Mouse (Mus musculus) layer of hippocampus, postnatal 14 days (tissue): ENCODE measurements around the gene Snx10. TPM values are rescaled to one million over a fixed set of nuclear protein-coding genes. Genes with fewer than 3 reads are reported as not detected.
"Not testable (repeated sequence)": the region's sequence is repeated elsewhere in the genome, so short reads cannot be mapped to it uniquely, and the experiment has no call there.

Source experiments
- DNase-seq, 2 experiments: peaks; one replicate each; pipeline ENCODE4 v3.0.0; 2021 to 2022; ENCODE audit warnings: low spot score in 2 of 2, mixed read lengths in 1 of 2
- long read RNA-seq, 2 experiments: library from polyadenylated mRNA; stranded (forward); transcript quantifications; one replicate each; pipeline ENCODE4 v2.0.0; 2021
- total RNA-seq, 2 experiments: library from RNA; stranded (reverse); gene quantifications; 2 replicates each; pipeline ENCODE4 v1.2.3; 2021

Gene Snx10
- total RNA-seq: 100 to 1,000 TPM; 116 to 117 TPM
- long read RNA-seq, experiment 1, transcript Snx10-201 (7 exons, 2,480 nt): major isoform, 216 of 250 reads
- long read RNA-seq, experiment 1, transcript Snx10-207 (7 exons, 2,464 nt): minor isoform, 5 of 250 reads
- long read RNA-seq, experiment 1, partial matches to known transcripts: 3 of 250 reads
- long read RNA-seq, experiment 1, other reads (novel, unspliced or antisense): 26 of 250 reads
- long read RNA-seq, experiment 2, transcript Snx10-201 (7 exons, 2,480 nt): major isoform, 247 of 294 reads
- long read RNA-seq, experiment 2, partial matches to known transcripts: 7 of 294 reads
- long read RNA-seq, experiment 2, other reads (novel, unspliced or antisense): 37 of 294 reads

DNA sequence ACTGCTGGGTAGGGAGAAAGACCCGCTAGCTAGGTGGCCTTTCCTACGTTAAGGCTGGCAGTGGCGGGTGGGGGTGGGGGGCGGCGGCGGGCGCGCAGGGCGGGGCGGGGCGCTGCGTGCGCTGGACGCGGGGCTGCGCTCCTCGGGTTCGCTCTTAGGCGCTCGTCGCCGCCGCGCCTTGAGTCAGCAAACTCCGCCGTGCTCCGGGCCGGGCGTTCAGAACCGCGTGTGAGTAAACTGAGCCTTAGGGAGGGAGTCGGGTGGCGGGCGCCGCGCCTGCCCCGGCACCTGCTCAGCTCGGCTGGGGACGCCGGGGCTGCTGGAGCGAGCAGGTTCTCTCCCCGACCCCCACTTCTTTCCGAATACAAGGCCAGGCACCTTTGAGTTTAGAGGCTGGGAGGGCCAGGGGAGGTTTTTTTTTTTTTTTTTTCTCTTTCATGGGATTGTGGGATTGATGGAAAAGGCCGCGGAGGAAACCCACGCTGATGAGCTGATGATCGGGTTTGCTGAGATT is at the start of gene Snx10:
Gene Snx10 (plus strand): TSS at position 95 of the 514 bp plus-strand sequence.
- DNase-seq: peak; percentile 29 to 54

DNA sequence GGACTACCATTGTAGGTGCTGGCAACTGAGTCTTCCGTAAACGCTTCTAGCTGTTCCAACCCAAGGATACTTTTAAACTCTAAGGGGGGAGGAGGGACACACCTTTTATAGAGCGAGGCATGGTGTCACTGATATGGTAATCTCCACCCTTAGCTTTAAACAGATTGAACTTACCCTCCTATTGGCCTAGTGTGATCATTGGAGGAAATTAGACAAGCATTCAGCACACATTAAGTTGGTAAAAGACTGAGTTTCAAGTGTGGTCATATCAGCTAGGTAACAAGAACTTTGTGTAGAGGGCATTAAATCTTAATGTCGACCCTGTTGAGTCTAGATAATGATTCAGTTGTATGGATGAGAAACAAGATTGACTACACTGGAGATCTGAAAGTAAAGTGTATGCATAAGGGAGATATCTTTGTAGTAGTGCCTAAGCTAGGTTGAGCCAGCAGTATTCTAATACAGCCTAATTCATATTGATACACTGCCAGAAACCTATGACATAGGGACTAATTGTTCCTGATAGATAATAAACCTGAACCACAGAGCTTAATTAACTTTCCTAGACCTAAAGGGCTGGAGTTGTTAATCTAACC is 44.5 kb upstream of the Snx10 start:
- no peak for DNase-seq

DNA sequence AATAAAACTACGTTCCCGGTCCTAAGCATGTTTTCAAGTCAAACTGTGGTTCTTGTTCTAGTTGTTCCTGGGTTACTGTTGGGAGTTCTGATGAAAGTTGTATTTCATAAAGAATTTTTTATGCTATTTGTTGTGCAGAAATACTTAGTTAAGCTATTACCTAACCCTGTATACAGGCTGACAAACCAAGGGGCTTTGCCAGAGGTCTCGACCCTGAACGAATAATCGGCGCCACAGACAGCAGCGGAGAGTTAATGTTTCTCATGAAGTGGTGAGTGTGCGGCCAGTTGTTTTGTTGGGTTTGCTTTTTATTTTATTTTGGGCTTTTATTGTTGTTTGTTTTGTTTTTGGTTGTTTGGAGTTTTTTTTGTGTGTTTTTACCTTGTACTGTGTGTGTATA is 42.2 kb upstream of the Snx10 start:
- DNase-seq: no peak

DNA sequence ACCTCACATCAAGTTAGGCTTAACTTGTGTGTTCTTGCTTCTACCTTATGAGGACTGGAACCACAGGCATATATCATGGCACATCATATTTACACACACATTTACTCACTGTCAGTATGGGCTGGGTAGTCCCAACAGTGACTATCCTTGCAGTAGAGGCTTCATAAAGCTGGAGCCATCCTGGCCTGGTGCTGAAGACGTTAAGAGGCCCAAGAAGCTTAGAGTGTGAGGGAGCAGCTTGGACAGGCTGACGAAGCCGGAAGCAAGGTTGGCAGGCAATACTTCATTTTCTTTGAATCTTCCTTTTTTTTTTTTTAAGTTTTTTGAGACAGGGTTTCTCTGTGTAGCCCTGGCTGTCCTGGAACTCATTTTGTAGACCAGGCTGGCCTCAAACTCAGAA is 39.8 kb upstream of the Snx10 start:
- DNase-seq: no peak

DNA sequence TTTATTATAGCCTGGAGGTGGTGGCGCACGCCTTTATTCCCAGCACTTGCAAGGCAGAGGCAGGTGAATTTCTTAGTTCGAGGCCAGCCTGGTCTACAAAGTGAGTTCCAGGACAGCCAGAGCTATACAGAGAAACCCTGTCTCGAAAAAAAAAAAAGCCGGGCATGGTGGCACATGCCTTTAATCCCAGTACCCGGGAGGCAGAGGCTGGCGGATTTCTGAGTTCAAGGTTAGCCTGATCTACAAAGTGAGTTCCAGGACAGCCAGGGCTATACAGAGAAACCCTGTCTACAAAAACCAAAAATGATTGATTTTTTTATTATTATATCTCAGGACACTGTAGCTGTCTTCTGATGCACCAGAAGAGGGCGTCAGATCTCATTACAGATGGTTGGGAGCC is 39.1 kb upstream of the Snx10 start:
- DNase-seq: not testable (repeated sequence)

DNA sequence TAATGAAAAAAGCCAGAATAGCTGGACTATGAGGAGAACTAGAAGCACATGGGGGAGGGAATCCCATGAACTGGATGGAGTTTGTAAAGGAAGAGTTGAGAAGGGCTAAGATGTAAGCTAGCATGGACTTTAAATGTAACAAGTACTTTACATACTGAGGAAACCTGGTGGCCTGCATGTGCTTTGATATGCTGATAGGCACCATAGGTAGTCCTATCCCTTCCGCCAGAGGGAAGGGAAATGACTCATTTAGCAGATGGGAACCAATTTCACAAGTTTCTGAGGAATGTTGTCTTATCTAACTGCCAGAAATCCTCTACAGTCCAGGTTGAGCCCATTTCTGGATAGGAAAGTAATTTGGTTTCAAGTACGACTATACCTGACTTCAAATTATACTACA is 38.1 kb upstream of the Snx10 start:
- no peak for DNase-seq

DNA sequence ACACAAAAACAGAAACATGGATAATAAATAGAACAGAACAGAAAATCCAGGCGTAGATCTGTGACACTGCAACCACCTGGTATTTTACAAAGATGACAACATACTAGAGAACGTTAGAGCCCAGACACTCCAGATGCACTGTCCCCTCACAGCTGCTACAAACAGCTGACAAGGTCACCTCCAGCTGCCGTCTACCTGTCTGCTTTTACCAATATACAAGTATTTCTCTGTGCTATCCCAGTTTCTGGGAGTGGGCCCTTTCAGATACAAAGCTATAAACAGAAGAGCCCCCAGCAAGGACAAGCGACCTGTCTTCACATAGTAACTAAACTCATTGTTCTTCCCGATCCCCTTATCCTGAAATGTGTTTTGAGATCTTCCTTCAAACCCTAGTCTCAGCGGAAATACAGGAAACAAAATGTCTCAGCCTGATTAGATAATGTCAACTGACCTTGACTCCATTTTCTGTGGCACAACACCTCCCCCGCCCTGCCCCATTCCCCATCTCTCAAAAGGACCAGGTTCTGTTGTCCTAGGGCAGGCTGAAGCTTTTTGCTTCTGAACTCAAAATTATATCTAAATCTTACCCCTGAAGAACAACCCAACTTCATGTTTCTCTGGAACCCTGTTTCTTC is 37.5 kb upstream of the Snx10 start:
- DNase-seq: no peak

DNA sequence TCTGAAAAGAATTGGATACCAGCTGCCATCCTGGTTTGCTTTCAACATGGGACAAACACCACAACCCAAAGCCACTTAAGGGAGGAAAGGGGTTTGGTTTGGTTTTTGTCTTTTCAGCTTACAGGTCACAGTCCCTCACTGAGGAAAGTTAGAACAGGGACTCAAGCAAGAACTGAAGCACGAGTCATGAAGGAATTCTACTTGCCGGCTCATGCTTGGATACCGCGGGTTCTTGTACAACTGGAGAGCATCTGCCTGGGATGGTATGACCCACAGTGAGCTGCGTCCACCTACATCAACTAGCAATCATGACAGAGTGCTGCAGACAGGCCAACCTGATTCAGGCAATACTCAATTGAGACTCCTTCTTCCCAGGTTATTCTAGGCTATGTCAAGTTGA is 37.0 kb upstream of the Snx10 start:
- no peak for DNase-seq

DNA sequence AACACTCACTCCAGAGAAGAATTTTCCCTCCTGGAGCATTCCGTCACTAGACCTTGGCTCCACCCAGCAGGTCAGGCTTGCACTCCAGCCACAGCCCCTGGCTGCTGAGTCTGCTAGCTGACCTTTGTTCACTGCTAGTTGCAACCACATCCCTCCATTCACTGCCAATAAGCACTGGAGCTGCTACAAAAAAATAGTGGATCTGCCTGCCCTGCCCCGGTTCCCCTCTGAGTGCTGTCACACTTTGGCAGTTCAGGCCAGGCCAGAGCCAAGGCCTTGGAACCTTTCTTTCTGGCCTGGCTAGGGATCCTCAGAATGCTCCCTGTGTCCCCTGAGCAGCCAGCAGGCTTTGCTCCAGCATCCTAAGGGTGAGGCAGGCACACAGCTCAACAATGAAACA is 33.9 kb upstream of the Snx10 start:
- DNase-seq: no peak

DNA sequence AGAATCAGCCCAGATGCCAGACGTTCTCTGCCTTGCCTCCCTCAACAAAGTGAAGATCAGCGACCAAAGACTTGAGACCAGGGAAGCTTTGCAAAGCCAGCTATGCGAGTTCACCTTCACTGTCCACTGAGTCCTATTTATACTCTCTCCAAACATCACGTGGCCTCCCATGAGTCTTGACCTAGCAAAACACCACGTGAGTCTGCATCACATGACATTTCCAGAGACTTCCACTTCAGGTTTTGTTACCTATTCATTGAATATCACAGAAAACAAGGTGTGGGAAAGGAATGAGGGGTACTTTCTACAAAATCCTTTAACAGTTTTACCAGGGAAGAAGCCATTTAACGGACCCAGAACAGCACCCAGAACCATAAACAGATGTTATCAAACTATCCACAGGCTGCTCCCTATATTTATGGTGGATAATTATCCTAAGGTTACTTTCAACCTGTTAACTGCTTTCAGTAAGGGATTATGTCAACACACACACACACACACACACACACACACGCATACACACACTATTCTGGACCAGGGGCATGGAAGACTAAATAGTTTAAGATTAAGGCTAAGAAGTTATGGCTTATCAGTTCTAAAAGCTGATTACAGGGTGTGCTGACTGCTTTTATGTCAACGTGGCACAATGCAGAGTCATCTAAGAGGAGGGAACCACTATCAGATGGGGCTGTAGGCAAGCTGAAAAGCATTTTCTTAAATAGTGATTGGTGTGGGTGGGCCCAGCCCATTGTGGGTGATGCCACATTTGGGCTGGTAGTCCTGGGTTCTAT is 26.2 kb upstream of the Snx10 start:
- no peak for DNase-seq

DNA sequence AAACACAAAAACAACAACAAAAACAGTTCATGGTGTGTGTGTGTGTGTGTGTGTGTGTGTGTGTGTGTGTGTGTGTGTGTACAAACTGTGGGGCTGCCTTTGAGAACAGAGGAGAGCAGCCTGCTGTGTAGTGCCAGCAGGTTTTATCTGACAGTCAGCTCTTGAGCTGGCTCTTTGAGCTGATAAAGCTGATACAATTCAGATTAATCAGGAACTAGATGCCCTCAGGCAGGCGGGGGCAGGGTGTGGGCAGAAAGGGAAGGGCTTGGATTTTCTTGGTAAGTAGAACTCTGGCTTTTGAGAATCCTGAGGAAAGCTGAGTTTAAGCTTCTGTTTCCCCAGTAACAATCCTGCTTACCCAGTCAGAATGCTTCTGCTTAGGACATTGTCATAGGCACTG is 18.0 kb upstream of the Snx10 start:
- no peak for DNase-seq

DNA sequence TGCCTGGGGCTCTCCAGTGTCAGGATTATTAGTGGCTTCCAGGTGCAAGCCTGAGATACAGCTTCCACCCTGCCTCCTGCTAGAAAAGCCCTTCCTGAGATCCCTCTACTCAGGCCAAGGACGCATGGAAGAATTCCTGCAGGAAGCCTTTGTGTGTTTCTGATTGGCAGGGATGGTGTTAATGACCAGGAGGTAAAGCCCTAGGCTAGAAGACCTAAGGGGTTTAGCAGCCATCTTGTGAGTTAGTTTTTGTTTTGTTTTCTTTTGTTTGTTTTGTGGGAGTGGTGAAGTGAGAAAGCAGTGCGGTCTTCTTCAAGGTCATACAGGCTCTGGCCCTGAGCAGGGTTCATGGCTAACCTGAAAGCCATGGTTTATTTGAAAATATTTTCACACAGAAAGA is 16.1 kb upstream of the Snx10 start:
- no peak for DNase-seq

DNA sequence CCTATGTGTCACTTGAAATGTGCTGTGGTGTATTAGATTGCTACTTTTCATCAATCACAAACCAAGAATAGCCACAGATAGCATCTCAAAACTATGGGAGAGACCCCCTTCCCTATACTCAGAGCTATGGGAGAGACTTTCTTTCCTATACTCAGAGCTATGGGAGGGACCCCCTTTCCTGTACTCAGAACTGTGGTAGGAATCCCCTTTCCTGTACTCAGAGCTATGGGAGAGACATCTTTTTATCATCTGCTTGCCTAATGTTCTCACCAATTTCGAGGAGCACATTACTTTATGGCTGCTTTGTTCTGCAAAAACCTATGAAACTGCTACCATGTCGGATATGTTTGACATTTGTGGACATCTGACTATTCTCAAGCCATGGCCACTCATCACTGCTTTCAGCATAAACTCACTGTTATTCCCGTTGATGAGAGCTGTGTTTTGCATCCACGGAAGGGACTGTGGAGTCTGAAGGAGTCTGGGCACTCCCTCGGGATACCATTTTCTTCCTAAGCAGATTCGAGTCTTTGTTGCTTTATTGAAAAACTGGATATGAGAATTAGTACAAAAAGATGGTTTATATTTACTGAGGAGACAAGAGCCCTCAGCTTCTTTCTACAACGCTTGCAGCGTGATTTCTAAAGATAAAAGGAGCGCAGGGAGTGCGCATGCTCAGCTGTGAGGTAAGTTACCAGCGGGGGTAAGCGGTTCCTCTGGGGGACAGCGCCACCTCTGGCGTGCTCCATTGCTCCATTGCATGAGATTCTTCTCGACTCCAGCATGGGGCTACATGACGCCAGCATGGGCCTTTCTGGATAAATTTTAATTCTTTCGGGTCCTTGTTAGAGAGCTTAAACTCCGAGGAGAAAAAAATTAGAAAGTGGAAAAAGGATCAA is 14.7 kb upstream of the Snx10 start:
- DNase-seq: peak; percentile 58 to 72

DNA sequence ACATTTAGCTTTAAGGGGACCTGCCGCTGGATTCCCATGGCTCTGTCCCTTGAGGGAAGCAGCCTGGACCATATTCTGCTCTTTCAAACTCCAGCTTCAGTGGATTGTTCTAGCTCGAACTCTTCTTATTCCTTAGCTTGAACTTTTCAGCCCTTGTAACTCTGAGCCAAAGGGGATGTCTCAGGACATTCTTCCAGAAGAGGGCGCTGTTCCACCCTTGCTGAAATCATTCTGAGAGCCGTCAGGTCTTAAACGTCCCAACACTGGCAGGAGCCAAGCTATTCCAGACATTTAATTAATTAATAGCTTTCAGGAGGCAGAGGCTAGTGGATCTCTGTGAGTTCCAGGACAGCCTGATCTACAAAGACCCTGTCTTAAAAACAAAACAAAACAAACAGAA is 13.6 kb upstream of the Snx10 start:
- DNase-seq: no peak

DNA sequence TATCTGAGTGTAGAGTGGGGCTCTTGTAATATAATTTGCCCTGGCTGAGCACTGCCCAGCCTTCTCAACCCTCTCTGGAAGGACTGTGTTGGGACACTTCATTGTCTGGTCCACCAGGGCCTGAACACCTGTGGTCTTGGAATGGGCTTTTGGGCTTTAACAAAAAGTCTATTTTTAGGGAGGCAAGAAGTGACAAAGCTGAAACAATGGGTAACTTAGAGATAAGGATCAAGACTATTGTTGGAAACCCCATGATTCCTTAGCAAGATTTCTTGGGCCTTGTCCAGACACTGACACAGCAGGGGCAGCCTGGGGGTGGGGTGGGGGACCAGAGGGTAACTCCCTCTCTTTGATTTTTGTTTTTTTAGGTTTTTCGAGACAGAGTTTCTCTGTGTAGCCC is 12.8 kb upstream of the Snx10 start:
- DNase-seq: no peak

DNA sequence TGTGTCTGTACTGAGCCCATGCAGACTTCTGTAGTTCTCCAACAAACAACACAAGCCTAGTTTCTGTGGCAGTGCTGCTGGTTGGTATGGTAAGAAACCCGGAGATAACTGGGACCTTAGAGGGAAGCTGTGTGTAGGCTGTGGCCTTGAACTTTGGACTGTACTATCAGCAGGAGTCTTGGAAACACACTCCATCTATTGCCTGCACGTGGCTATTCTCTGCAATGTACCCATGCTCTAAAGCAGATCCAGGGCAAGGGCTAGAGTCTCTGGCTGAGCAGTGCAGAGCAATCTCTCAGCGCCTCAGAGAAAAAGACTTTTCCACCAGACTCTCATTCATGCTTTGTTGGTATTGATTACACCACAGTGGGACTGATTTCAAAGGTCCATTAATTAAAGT is 10.0 kb upstream of the Snx10 start:
- no peak for DNase-seq

DNA sequence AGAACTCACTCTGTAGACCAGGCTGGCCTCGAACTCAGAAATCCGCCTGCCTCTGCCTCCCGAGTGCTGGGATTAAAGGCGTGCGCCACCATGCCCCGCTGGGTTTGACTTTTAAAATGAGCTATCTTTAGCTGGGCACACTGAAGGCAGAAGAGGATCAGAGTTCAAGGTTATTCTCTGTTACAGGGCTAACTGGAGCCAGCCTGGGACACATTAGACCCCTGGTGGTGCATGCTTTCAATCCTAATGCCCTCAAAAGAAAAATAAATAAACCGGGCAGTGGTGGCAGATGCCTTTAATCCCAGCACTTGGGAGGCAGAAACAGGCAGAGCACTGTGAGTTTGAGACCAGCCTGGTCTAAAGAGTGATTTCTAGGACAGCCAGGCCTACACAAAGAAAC is 8.8 kb upstream of the Snx10 start:
- DNase-seq: no peak

DNA sequence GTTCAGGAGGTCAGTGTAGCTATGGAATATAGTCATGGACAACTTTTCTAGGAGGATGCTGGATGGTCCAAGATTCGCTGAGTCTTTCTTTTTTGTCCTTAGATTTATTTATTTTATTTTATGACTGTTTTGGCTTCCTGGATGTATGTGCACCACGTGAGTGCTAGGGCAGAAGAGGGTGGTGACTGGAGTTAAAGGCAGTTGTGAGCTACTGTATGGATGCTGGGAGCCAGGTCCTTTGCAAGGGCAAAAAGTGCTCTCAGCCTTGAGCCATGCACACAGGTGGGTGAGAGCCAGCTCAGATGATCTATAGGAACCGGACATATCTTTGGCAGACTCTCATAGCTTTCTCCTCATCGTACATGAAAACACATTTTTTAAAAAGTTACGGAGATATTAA is 391 bp upstream of the Snx10 start:
- DNase-seq: no peak

DNA sequence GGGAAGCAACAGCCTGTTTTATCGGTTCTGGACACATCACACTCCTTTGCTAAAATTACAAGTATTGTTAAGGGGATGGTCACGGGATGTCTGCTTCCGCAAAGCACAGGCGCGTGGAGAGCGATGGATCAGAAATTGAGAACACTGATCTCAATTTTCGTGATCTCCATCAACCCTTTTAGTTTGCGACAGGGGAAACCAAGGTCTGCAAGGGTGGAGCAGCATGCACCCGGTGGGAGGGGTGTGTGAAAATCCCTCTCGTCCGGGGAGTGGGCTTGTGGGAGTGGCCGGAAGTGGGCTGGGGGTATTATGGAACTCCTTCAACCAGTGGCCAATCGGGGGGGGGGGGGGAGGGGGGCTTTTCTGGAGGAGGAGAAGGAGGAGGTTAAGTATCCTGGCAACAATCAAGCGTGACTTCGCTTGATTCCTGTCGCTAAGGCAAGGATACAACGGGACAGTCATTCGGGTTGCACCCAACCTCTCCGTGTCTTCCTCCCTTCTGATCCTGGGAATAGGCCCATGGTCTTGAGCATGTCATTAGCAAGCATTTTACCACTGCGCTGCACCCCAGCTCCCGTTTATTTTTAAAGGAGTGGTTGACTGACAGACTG is 725 bp downstream of the Snx10 start:
- DNase-seq: peak; percentile 32 to 43

DNA sequence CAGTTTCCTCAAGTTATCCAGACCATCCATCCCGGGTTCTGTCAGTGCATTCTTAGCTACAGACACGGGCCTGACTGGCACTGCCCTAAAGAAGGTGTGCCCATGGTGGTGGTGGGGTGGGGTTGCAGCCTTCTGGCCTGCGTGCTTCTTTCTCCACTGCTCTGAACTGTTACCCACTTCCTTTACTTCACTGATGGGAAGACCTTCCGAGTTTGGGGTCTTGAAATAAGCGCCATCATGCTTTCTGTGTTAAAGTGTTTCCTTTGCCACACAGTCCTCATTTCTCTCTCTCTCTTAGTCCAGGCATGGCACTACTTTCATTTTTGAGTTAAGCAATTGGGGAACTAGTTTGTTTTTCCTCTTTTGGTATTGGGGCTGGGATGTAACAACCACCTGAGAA is 1.3 kb downstream of the Snx10 start:
- DNase-seq: no peak
